Mouse (Mus musculus): ENCODE results near the gene Tmem218.
A peak's percentile ranks its signal among the peaks of the same experiment; 100 is the strongest.

The Tmem218 gene

DNA sequence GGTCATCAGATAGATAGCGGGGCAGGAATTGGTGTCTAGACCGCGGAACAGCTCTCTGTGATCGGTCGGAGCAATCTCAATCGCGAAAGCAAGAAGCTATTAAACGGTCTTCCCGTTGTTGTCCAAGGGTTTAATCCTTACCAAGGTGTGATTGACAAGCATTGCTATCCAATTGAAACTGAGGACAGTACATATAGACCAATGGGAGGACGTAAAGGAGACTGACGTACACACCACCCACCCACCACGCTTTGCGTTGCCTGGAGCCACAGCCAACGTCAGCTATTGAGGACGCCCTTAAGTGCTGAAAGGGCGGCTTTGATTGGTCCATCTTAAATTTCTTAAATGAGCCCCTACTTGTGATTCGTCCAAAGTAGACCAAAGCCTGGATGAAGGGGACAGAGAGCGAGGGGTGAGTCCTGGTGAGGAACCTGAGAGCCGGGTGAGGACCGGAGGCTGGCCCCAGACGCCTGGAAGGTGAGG lies at the start of gene Tmem218:
Gene Tmem218, plus strand, starts transcription at position 295 of the 483 bp plus-strand sequence.
- peak; percentile 95 to 99 for DNase-seq (ENCODE audit: low spot score in 2 of 2)

DNA sequence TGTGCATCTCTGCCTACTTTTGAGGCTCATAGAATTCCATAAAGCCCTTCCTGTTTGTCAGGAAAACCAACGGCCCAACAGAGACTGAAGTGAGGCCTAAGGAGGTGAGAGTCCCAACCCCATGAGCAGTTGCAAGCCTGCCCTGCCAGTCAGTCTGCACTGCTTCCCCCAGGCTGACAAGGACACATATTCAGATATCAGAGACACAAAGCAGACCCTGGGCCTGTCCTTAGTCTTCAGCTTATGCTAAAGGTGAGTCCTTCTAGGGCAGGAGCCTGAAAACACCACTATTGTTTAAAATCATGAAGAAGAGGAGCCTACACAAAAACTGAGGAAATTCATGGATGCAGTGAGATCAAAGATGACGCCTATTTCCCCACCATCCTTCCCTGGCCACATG lies 47.3 kb upstream of the Tmem218 start:
- no peak for DNase-seq (ENCODE audit: low spot score in 2 of 2)

DNA sequence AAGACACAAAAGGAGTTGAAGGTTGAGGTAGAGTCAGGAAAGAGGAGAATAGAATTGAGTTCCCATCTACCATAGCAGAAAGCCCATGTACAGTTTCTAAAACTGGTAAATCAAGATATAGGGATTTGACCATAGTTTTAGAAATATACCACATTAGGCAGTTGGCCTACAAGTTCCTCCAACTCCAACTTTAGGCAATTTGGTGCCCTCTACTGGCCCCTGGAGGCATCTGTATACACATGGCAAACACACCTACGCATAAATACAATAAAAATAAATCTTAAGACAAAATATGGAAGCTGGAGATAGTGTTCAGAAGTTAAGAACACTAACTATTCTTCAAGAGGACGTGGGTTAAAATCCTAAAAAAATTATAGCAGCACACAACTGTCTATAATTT lies 41.1 kb upstream of the Tmem218 start:
- no peak for DNase-seq (ENCODE audit: low spot score in 2 of 2)

DNA sequence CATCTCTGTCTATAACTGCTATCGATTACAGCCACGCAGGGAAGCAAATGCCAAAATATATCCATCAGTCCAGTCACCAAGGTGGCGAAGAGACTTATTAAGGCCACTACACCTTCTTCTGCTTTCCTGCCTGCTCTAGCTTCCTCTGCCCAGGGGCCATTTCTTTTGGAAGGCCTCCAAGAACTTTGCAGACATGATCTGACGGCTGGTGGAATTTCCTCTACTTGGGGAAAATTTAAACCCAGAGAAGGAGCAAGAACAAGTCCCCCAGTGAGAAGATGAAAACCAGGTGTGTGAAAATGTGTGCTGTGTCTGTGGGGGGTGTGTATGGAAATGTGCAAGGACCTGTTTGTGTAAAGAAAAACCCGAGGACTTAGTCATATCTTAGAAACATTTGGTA lies 34.6 kb upstream of the Tmem218 start:
- DNase-seq (ENCODE audit: low spot score in 2 of 2): no peak

DNA sequence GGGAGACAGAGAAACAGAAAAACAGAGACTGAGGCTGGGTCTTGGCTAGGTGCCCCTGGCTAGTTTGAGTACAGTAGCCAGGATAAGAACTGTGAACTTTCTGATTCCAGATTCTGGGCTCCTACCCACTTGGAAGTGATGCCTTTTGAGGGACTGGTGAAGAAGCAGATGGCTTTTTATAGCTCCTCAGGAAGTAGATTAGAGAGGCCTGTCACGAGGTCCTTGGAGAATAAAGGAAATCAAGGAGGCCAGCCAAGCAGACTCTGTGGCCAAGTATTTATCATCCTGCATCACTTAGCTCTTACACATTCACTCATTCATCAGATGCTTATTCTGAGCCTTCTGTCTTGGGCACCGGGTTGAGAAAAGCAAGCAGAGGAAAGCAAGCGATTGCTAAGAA lies 32.0 kb upstream of the Tmem218 start:
- DNase-seq (ENCODE audit: low spot score in 2 of 2): no peak

DNA sequence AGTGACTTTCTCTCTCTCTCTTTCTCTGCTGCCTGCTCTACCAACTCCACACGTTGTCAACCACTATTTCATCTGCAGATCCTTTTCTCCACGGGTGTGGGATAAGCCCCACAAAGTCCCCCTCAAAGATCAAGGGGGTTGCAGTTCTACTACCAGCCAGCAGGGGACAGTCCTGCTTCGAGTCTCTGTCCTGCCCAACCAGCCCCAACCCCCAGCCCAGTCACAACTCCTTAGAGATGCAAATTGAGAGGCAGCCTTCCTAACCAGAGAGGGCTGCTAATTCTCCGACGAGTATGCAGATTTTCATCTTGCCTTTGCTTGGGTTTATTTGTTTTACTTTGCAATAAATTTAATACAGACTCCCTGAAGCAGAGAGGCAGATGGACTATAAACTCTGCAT lies 30.9 kb upstream of the Tmem218 start:
- peak in 1 of 2 experiments; percentile 70 for DNase-seq (ENCODE audit: low spot score in 2 of 2)

DNA sequence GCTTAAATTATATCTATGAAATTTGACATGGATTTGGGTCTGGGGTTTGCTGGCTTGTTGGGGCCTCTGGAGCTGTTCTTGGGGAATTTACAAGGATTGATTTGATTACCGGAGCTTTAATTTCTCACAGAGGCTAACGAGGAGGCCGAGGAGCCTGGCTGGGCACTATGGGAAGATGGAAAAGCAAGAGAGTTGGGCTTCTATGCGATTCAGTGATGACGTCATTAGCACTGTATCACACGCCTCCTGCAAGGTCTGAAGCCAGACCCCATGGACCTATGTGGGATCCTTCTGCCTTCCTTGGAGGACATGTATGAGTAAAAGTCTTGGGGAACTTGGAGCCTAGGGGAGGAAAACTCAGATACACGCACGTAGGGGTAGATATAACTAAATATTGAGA lies 30.5 kb upstream of the Tmem218 start:
- no peak for DNase-seq (ENCODE audit: low spot score in 2 of 2)

DNA sequence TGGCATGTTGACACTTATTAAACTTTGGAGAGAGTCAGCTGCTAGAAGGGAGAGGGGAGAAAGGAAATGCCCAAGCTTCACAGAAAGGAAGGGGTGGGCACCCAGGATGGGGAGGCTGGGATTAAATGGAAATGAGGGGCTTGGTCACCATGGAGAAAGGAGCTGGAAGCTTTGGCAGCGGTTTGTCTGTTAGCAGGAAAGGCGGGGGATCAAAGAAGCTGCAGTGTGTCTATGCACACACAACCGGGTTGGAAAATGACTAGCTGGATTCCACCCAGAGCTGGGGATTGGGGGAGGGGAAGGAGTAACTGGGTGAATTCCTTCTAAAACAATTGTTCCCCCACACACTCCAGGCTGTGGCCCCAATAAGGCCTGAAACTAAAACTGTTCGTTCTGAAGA lies 29.1 kb upstream of the Tmem218 start:
- DNase-seq (ENCODE audit: low spot score in 2 of 2): peak in 1 of 2 experiments; percentile 20

DNA sequence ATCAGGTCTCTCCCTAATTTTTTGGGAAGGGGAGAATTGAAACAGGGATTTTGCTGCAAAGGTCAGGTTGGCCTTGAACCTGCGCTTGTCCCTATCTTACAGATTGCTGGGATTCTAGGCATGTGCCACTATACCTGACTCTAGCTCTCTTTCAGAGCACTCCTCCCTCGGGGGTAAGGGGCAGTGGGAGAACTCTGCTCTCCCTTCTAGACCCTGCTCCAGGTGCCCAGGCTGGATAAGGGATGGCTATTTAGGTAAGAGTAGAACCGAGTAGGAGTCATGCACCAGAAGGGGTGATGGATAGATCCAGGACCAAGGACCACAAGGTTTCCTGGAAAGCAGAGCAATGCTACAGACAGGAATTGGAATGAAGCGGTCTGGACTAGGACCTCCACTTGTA lies 28.4 kb upstream of the Tmem218 start:
- no peak for DNase-seq (ENCODE audit: low spot score in 2 of 2)

DNA sequence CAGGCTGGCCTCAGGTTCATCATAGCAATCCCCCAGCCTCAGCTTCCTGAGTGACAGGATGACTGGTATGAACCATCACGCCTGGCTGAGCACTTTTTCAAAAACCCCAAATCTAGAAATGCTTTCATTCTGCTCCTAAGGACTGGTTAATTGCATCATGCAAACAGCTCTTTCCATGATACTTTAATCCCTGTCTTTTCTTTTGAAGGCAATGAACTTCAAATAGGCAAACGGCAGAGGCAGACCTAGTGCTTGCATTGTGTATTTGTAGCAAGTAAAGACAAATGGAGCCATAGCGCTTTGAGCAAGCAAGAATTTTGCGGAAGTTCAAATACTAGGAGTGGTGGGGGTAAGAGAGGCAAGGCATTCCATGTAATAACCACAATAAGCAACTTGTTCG lies 26.4 kb upstream of the Tmem218 start:
- no peak for DNase-seq (ENCODE audit: low spot score in 2 of 2)

DNA sequence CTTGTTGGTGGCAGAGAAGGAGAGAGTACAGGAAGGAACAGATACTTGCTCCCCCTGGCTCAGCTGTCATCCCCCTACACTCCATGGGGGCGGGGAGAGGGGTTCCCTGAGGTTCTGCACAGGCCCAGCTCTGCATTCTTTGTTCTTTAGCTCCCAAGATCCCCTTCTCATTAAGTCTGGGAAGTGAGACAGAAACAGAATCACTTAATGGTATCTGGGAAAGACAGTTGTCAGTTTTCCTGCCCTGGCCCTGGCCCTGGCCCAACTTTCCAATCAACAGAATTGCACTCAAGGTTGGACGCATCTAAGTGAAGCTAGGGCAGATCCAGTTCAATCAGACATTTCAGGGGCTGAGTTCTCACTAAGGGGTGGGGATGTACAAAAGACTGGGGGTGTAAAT lies 24.8 kb upstream of the Tmem218 start:
- no peak for DNase-seq (ENCODE audit: low spot score in 2 of 2)

DNA sequence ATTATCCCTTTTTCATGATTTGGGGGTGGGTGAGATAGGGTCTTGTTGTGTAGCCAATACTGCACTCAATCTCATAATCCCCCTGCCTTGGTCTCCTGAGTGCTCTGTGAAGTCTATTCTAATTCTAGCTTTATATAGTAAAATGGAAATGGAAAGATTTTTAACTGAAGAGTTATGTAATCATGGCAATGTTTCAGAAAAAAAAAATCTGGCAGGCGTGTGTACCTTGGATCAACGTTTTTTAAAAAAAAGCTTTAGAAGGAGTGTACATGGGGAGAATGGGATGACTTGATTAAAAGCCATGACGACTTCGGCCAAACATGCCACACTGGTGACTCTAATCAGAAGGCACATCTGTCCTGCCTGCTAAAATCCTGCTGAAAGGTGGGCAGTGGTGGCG lies 20.6 kb upstream of the Tmem218 start:
- DNase-seq (ENCODE audit: low spot score in 2 of 2): no peak

DNA sequence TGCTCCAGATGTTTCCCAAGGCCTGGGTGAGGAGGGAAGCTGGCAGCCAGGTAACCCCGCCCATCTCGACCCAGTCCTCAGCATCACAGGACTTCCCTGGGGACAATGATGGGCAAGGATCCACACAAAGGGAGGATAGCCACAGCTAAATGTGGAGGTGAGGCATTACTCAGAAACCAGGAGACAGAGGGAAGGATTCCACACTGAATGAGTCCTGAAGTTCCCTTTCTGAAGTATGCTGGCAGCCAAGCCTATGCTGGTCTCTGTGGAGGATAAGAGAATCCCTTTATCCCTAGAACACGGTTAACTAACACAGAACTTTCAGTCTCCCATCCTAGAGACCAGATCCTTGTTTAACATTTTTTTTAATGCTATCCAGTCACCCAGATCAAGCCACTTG lies 20.0 kb upstream of the Tmem218 start:
- no peak for DNase-seq (ENCODE audit: low spot score in 2 of 2)

DNA sequence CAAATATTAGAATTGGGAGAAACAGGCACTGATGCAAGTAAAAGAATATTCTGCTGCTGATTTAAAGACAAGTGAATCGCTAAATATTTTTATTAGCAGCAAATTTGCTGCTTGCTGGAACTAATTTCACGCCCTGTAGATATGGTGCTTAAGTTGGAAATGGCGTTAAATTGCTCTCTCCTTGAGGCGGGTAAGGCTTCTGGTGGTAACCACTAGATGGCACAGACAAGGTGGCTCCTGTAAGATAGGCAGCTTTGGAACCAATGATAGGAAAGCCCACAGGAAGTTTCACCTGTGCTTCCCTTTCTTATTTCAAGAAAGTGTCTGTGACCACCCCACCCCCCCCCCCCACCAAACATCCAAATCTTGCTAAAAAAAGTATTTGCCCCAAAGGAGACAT lies 11.0 kb upstream of the Tmem218 start:
- no peak for DNase-seq (ENCODE audit: low spot score in 2 of 2)

DNA sequence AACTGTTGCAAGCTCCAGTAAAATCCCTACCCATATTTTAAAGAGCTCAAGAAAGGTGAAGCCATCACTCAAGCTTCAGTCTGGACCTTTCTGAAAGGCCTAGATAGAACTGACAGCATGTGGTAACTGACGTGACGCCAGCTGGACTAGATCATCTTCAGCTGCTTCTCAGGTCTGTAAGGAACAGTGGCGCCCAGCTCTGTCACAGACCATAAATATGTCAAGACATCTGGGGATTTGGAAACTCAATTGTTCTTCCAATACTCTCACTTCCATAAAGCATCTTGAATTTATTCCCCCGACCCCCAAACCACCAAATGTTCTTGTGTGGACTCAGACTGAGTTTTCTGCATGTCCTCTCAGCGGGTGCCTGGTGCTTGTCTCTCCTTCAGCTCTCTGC lies 7.6 kb upstream of the Tmem218 start:
- DNase-seq (ENCODE audit: low spot score in 2 of 2): no peak

DNA sequence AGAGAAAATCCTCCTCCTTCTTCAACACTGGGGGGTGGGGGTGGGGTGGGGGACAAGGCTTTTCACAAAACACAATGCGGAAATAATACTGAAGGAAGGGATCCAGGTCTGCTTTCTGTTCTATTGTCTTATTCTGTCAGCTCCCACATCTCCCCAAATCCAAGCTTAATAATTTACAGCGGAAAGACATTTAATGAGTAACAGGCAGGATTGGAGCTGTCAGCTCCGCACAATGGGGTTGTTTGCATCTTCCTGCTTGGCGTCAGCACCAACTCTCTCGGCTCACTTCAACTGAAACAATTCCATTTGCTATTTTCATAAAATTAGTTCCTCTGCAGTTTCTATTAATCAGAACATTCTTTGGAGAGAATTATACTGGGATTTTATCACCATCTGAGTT lies 4.1 kb upstream of the Tmem218 start:
- no peak for DNase-seq (ENCODE audit: low spot score in 2 of 2)

DNA sequence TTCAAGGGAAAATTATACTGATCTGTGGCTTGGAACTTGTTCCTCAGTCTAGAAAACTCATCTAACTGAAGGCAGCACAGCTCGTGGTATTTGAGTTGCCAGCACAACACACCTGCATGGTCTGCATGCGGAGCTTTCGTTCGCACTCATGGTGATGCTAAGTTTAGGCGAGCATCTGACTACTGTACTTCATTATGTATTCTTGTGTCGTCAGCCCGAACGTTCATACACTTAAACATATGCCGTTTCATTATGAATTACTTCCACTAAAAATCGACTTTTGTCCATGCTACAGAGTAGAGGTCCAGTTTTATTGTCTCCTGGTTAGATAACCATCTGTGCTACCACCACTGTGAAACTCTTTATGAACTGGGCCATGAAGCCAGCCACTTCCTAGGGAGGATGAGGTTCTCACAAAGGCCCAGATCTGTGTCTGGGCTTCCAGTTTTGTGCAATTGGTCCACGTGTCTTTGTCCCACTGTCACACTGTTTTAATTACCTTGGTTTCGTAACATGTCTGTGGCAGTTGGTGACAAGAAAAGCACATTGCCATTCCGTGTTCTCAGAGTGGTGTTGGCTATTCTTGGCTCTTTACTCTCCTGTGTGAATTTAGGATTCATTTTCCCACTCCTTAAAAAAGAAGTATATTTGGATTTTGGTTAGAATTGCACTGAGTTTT lies 5.2 kb downstream of the Tmem218 start:
- peak; percentile 58 to 59 for DNase-seq (ENCODE audit: low spot score in 2 of 2)

DNA sequence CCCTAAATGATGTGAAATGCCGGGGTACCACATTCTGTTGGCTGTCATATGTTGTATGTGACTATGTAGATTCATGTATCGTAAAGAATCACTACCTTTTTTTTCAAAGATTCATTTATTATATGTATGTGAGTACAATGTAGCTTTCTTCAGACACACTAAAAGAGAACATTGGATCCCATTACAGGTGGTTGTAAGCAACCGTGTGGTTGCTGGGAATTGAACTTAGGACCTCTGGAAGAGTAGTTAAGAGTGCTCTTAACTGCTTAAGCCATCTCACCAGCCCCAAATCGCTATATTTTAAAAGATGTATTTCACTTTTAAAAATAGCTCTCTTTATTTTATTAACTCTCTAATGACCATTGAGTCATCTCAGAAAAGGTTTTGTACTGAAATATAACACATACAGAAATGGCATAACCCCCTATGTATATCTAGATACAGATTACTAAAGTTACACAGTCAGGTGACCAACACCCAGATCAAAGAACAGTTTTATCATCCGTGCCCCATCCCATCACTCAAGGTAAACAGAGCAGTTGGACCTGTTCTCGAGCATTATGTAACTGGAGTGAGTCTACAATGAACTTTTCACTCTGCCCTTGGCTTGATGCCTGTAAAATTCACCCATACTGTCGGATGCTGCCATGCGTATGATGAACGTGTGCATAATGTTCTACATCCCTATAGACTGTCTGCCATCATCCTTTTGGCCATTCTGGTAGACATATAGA lies 6.5 kb downstream of the Tmem218 start:
- DNase-seq (ENCODE audit: low spot score in 2 of 2): no peak

DNA sequence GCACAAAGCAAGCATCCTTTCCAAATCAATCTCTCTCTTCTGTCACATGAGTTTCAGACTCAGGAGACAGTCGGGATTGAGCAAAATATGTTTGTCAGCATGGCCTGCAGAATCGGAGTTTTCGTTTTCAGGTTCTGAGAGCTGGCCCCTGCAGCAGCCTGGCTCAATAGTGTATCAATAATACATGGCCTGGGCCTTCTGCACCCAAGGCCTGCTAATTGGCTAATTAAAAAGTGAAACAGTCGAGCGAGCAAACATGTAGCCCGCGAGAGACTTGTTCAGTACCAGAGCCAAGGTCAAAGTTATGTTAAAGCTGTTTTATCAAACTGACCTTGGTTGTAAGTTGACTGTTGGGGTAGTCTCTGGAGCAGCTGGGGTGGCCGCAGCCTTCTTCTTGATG lies 12.7 kb downstream of the Tmem218 start:
- no peak for DNase-seq (ENCODE audit: low spot score in 2 of 2)

DNA sequence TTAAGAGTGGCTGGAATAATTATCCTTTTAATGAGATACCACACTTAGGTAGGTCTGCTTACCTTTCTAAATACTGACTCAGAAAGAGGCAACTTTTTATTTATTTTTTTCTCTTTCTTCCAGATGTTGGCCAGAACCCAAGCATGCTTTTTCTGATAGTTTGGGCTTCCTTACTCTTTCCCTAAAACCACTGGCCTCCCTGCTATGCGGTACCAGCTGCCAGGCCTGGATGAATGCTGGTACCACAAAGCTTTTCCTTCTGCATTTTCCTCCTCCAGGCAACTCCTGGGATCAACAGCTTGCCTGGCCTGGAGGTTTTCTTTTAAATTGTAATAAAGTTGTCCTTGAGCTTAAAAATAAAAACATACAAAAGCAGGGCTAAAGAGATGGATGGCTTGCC lies 17.6 kb downstream of the Tmem218 start:
- no peak for DNase-seq (ENCODE audit: low spot score in 2 of 2)

DNA sequence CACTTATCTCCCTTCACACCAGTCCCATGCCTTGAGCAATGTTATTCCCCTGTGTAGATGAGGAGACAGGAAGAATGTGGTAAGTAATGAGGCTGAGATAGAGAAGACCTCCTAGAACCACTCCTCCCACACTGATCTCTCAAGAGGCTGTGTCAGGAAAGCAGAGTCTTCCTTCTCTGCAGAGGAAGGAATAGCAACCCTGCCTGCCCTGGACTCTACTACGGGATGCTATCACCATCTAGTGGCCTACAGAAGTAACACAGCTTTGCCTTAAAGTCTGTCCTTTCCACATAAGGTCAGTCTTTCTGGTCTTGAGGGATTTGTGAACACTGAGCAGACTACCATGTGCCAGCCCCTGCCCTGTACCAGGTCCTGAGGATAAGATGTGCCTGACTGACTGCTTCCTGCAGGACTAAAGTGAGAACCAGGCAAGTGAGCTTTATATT lies 21.9 kb downstream of the Tmem218 start:
- peak in 1 of 2 experiments; percentile 83 for DNase-seq (ENCODE audit: low spot score in 2 of 2)

DNA sequence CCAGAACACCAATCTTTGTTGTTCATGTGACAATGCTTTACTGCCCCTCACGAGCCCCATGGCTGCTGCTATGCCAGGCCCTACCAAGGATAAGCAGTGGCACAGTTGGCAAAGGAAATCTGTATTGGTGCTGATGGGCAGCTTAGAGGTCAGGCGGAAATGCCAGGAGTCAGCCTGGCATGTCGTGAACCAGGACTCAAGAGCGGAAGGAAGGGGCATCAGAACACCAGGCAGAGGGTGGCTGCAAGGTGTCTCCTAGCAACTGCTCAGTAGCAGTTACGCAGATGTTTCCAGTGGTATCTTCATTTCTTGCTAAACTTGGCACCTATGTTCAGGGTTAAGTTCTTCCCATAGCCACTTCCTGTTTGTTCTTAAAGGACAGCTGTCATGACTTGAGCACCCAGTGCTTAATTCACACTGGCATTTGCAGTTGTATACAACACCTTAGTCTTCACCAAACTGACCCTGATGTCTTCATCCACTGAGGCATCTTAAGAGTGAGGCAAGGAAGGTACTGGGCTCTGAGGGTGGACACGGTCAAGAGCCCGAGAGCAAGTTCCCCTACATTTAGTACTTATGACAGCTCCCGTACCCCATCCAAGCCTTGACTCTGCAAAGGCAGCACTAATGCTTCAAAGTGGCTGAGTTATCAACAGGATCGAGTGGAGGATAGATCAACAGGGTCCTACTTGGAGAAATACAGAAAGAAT lies 22.6 kb downstream of the Tmem218 start:
- no peak for DNase-seq (ENCODE audit: low spot score in 2 of 2)
